Mouse (Mus musculus) neural tube, embryonic 15.5 days (tissue): Measurements from ENCODE around the gene Spon2. TPM values are rescaled to one million over a fixed set of nuclear protein-coding genes. Genes with fewer than 3 reads are reported as not detected.
A peak's percentile ranks its signal among the peaks of the same experiment; 100 is the strongest.

Experiments
- ATAC-seq: fragments of 200-750 bp; cut with Nextera tagmentation; 2 replicates; pipeline ENCODE4 v1.8.0; 2017; ENCODE audit warnings: mild to moderate bottlenecking, moderate TSS enrichment, moderate library complexity; ENCODE audit not compliant: low FRiP score
- H3K27ac ChIP-seq: fragments of 300-500 bp; sonication (generic); replicated peaks from 2 replicates; pipeline ENCODE4 v1.5.1; 2015; ENCODE audit warnings: mild to moderate bottlenecking, inconsistent platforms
- H3K27me3 ChIP-seq: fragments of 300-500 bp; sonication (generic); replicated peaks from 2 replicates; pipeline ENCODE4 v1.6.1; 2015; ENCODE audit warnings: inconsistent platforms
- H3K36me3 ChIP-seq: fragments of 300-500 bp; sonication (generic); 2 replicates; pipeline ENCODE4 v1.6.1; 2015; ENCODE audit warnings: inconsistent platforms
- H3K4me1 ChIP-seq: fragments of 300-500 bp; sonication (generic); 2 replicates; pipeline ENCODE4 v1.6.1; 2015; ENCODE audit warnings: inconsistent platforms
- H3K4me2 ChIP-seq: fragments of 300-500 bp; sonication (generic); 2 replicates; pipeline ENCODE4 v1.6.1; 2015; ENCODE audit warnings: inconsistent platforms, mild to moderate bottlenecking, moderate library complexity
- H3K4me3 ChIP-seq: fragments of 300-500 bp; sonication (generic); replicated peaks from 2 replicates; pipeline ENCODE4 v1.5.1; 2015; ENCODE audit warnings: mild to moderate bottlenecking, inconsistent platforms
- H3K9ac ChIP-seq: fragments of 300-500 bp; sonication (generic); replicated peaks from 2 replicates; pipeline ENCODE4 v1.6.1; 2015; ENCODE audit warnings: mild to moderate bottlenecking, inconsistent platforms
- H3K9me3 ChIP-seq: fragments of 300-500 bp; sonication (generic); replicated peaks from 2 replicates; pipeline ENCODE4 v1.6.1; 2016; ENCODE audit warnings: inconsistent platforms
- WGBS: fragments of 180-500 bp; shearing (Covaris S2); methylation state at CpG from one replicate; pipeline ENCODE4 v1.1.7; 2015; ENCODE audit warnings: mixed read lengths; 5-methylcytosine and 5-hydroxymethylcytosine counted together
- polyA plus RNA-seq: library from polyadenylated mRNA; unstranded; fragments of >200 nt; fragmentation: Nextera tagmentation; extraction: Ambion mirVana; gene quantifications from 2 replicates; pipeline ENCODE4 v1.2.1, GENCODE M21; 2015

Spon2 gene
- polyA plus RNA-seq: 2.8 and 6.7 TPM in 2 replicates

GRCm38 (mm10) chr5:33218081-33218480 lies at the start of gene Spon2:
TSS of gene Spon2 (minus strand) at chr5:33218455.
- WGBS: 32% methylated on average over 5 of the region's 5 CpGs
- Histone ChIP-seq H3K4me3 (no peak within 1 kb of the TSS), H3K4me2 (no peak within 1 kb of the TSS), H3K9ac (no peak within 1 kb of the TSS), H3K27me3 (no peaks in the 10 kb centered on the region), H3K9me3 (no peaks in the 10 kb centered on the region), H3K27ac (0 out of 2 replicates have a peak within 1 kb of the TSS, but pooled peaks have one; percentile 28), H3K4me1 (no peaks in the 10 kb centered on the region; the same call in 1 of the 2 replicates), H3K36me3 (no peaks in the 10 kb centered on the region)
- ATAC-seq: no peak

- no peaks in the 10 kb centered on the region for H3K9me3 ChIP-seq
- no peaks in the 10 kb centered on the region for H3K27me3 ChIP-seq
- no peak overlapping the region for H3K9ac ChIP-seq
- no peak for ATAC-seq
- no peak overlapping the region for H3K4me2 ChIP-seq
- H3K27ac ChIP-seq: no peak overlapping the region
- WGBS: 85% methylated on average over 5 of the region's 5 CpGs
- H3K4me3 ChIP-seq: no peak overlapping the region
- H3K36me3 ChIP-seq: peaks cover 99% of the 10 kb centered on the region
- no peaks in the 10 kb centered on the region for H3K4me1 ChIP-seq
Observed at GRCm38 (mm10) chr5:33254416-33254815, 36.2 kb upstream of the Spon2 start.

GRCm38 (mm10) chr5:33248186-33248585 lies 29.9 kb upstream of the Spon2 start:
- 87% methylated on average over 12 of the region's 12 CpGs for WGBS
- Histone ChIP-seq H3K4me1 (no peaks in the 10 kb centered on the region), H3K4me3 (no peak overlapping the region), H3K9me3 (no peaks in the 10 kb centered on the region), H3K36me3 (peaks cover 87% of the 10 kb centered on the region), H3K4me2 (no peak overlapping the region), H3K9ac (no peak overlapping the region), H3K27ac (no peak overlapping the region), H3K27me3 (no peaks in the 10 kb centered on the region)
- no peak for ATAC-seq

- H3K36me3 ChIP-seq: peaks cover 83% of the 10 kb centered on the region
- H3K4me3 ChIP-seq: no peak overlapping the region
- no peaks in the 10 kb centered on the region for H3K4me1 ChIP-seq
- no peaks in the 10 kb centered on the region for H3K27me3 ChIP-seq
- ATAC-seq: peak; percentile 53; the same call in 1 of the 2 replicates
- H3K4me2 ChIP-seq: no peak overlapping the region
- no peaks in the 10 kb centered on the region for H3K9me3 ChIP-seq
- H3K27ac ChIP-seq: no peak overlapping the region
- WGBS: 81% methylated on average over 2 of the region's 2 CpGs
- H3K9ac ChIP-seq: no peak overlapping the region
Observed at GRCm38 (mm10) chr5:33247387-33247786, 29.1 kb upstream of the Spon2 start.

GRCm38 (mm10) chr5:33245701-33246100 lies 27.4 kb upstream of the Spon2 start:
- H3K36me3 ChIP-seq: peaks cover 75% of the 10 kb centered on the region
- no peak overlapping the region for H3K4me2 ChIP-seq
- 0 out of 2 replicates have a peak, but pooled peaks have one; percentile 21 for ATAC-seq
- no peaks in the 10 kb centered on the region for H3K9me3 ChIP-seq
- H3K27me3 ChIP-seq: no peaks in the 10 kb centered on the region
- H3K4me1 ChIP-seq: no peaks in the 10 kb centered on the region
- H3K27ac ChIP-seq: no peak overlapping the region
- H3K9ac ChIP-seq: no peak overlapping the region
- no peak overlapping the region for H3K4me3 ChIP-seq
- 86% methylated on average over 3 of the region's 3 CpGs for WGBS

GRCm38 (mm10) chr5:33244377-33244920 lies 26.2 kb upstream of the Spon2 start:
- Histone ChIP-seq H3K4me2 (no peak overlapping the region), H3K9ac (no peak overlapping the region), H3K36me3 (peaks cover 63% of the 10 kb centered on the region), H3K4me3 (no peak overlapping the region), H3K4me1 (no peaks in the 10 kb centered on the region), H3K27me3 (no peaks in the 10 kb centered on the region), H3K9me3 (no peaks in the 10 kb centered on the region), H3K27ac (no peak overlapping the region)
- 88% methylated on average over 5 of the region's 5 CpGs for WGBS
- ATAC-seq: no peak

- Histone ChIP-seq H3K4me3 (no peak overlapping the region), H3K27ac (peak overlapping the region; percentile 33; the same call in 1 of the 2 replicates), H3K9me3 (no peaks in the 10 kb centered on the region), H3K36me3 (peaks cover 23% of the 10 kb centered on the region), H3K4me2 (no peak overlapping the region), H3K9ac (no peak overlapping the region), H3K27me3 (no peaks in the 10 kb centered on the region), H3K4me1 (no peaks in the 10 kb centered on the region)
- no peak for ATAC-seq
- 65% methylated on average over 3 of the region's 3 CpGs for WGBS
Observed at GRCm38 (mm10) chr5:33239934-33240333, 21.7 kb upstream of the Spon2 start.

GRCm38 (mm10) chr5:33239111-33239714 lies 21.0 kb upstream of the Spon2 start:
- peak overlapping the region; percentile 33; the same call in 1 of the 2 replicates for H3K27ac ChIP-seq
- no peak overlapping the region for H3K4me3 ChIP-seq
- no peaks in the 10 kb centered on the region for H3K9me3 ChIP-seq
- 81% methylated on average over 3 of the region's 3 CpGs for whole genome bisulfite sequencing
- H3K27me3 ChIP-seq: no peaks in the 10 kb centered on the region
- no peak overlapping the region for H3K4me2 ChIP-seq
- ATAC-seq: no peak
- no peak overlapping the region for H3K9ac ChIP-seq
- H3K4me1 ChIP-seq: no peaks in the 10 kb centered on the region
- peaks cover 20% of the 10 kb centered on the region for H3K36me3 ChIP-seq

GRCm38 (mm10) chr5:33238256-33238645 lies 20.0 kb upstream of the Spon2 start:
- H3K4me2 ChIP-seq: no peak overlapping the region
- no peak overlapping the region for H3K27ac ChIP-seq
- WGBS: 80% methylated on average over 3 of the region's 3 CpGs
- H3K36me3 ChIP-seq: peaks cover 13% of the 10 kb centered on the region; the same call in 1 of the 2 replicates
- no peaks in the 10 kb centered on the region for H3K27me3 ChIP-seq
- no peak overlapping the region for H3K9ac ChIP-seq
- no peak for ATAC-seq
- H3K4me1 ChIP-seq: no peaks in the 10 kb centered on the region
- no peak overlapping the region for H3K4me3 ChIP-seq
- no peaks in the 10 kb centered on the region for H3K9me3 ChIP-seq

GRCm38 (mm10) chr5:33237600-33238255 lies 19.5 kb upstream of the Spon2 start:
- Histone ChIP-seq H3K4me2 (no peak overlapping the region), H3K4me3 (no peak overlapping the region), H3K36me3 (peaks cover 11% of the 10 kb centered on the region; the same call in 1 of the 2 replicates), H3K27me3 (no peaks in the 10 kb centered on the region), H3K4me1 (no peaks in the 10 kb centered on the region), H3K9me3 (no peaks in the 10 kb centered on the region), H3K27ac (no peak overlapping the region), H3K9ac (no peak overlapping the region)
- no peak for ATAC-seq
- 93% methylated on average over 11 of the region's 11 CpGs for WGBS

GRCm38 (mm10) chr5:33234391-33235031 lies 16.3 kb upstream of the Spon2 start:
- H3K4me2 ChIP-seq: no peak overlapping the region
- no peak for ATAC-seq
- peaks cover 6% of the 10 kb centered on the region for H3K4me1 ChIP-seq
- WGBS: 75% methylated on average over 13 of the region's 13 CpGs
- no peak overlapping the region for H3K9ac ChIP-seq
- no peak overlapping the region for H3K4me3 ChIP-seq
- H3K9me3 ChIP-seq: no peaks in the 10 kb centered on the region
- H3K36me3 ChIP-seq: no peaks in the 10 kb centered on the region
- H3K27me3 ChIP-seq: no peaks in the 10 kb centered on the region
- no peak overlapping the region for H3K27ac ChIP-seq
